Mouse (Mus musculus) hindbrain, embryonic 11.5 days (tissue): ENCODE results near the gene Itgb3bp. TPM values are rescaled to one million over a fixed set of nuclear protein-coding genes. Genes with fewer than 3 reads are reported as not detected.

Experiments used
- ATAC-seq: fragments of 200-750 bp; cut with Nextera tagmentation; 2 replicates; pipeline ENCODE4 v1.8.0; 2017; ENCODE audit warnings: mild to moderate bottlenecking, moderate TSS enrichment, moderate library complexity; ENCODE audit not compliant: low FRiP score
- DNase-seq: peaks from one replicate; pipeline ENCODE4 v3.0.0-alpha.2; 2015; ENCODE audit warnings: low spot score
- H3K27ac ChIP-seq: fragments of 300-500 bp; sonication (generic); 2 replicates; pipeline ENCODE4 v1.5.1; 2014; ENCODE audit warnings: mild to moderate bottlenecking, low read depth, low read length
- H3K27me3 ChIP-seq: fragments of 300-500 bp; sonication (generic); 2 replicates; pipeline ENCODE4 v1.6.1; 2014; ENCODE audit warnings: mild to moderate bottlenecking, low read length, moderate library complexity, mixed read lengths; ENCODE audit not compliant: control insufficient read depth, insufficient read depth
- H3K36me3 ChIP-seq: fragments of 300-500 bp; sonication (generic); 2 replicates; pipeline ENCODE4 v1.6.1; 2014; ENCODE audit warnings: mild to moderate bottlenecking, low read length, moderate library complexity, mixed read lengths; ENCODE audit not compliant: control insufficient read depth, insufficient read depth
- H3K4me1 ChIP-seq: fragments of 300-500 bp; sonication (generic); replicated peaks from 2 replicates; pipeline ENCODE4 v1.6.1; 2014; ENCODE audit warnings: low read length, mixed read lengths; ENCODE audit not compliant: control insufficient read depth, insufficient read depth
- H3K4me2 ChIP-seq: fragments of 300-500 bp; sonication (generic); replicated peaks from 2 replicates; pipeline ENCODE4 v1.6.1; 2014; ENCODE audit warnings: mild to moderate bottlenecking, low read depth, low read length
- H3K4me3 ChIP-seq: fragments of 300-500 bp; sonication (generic); 2 replicates; pipeline ENCODE4 v1.5.1; 2014; ENCODE audit warnings: low read depth, low read length
- H3K9ac ChIP-seq: fragments of 300-500 bp; sonication (generic); 2 replicates; pipeline ENCODE4 v1.6.1; 2014; ENCODE audit warnings: low read depth, low read length
- H3K9me3 ChIP-seq: fragments of 300-500 bp; sonication (generic); 2 replicates; pipeline ENCODE4 v1.6.1; 2016; ENCODE audit warnings: low read length; ENCODE audit not compliant: control insufficient read depth
- WGBS: fragments of 180-500 bp; shearing (Covaris S2); extraction: QIAGEN DNeasy Blood & Tissue Kit; methylation state at CpG from one replicate; pipeline ENCODE4 v1.1.7; 2014; 5-methylcytosine and 5-hydroxymethylcytosine counted together
- polyA plus RNA-seq: library from polyadenylated mRNA; unstranded; fragments of >200 nt; fragmentation: Nextera tagmentation; extraction: Ambion mirVana; gene quantifications from 2 replicates; pipeline ENCODE4 v1.2.1, GENCODE M21; 2014

Gene Itgb3bp
- polyA plus RNA-seq, 1 experiment from 2014 or later: 48.1 TPM

GRCm38 (mm10) chr4:99816697-99817460 is 112.7 kb downstream of the Itgb3bp start:
- Histone ChIP-seq H3K36me3 (no peaks in the 10 kb centered on the region), H3K27ac (no peak overlapping the region), H3K4me2 (no peak overlapping the region), H3K4me3 (no peak overlapping the region), H3K4me1 (no peaks in the 10 kb centered on the region), H3K27me3 (no peaks in the 10 kb centered on the region), H3K9me3 (no peaks in the 10 kb centered on the region), H3K9ac (no peak overlapping the region)
- 91% methylated on average over 7 of the region's 7 CpGs for WGBS
- no peak for DNase-seq
- ATAC-seq: no peak

- no peak overlapping the region for H3K4me3 ChIP-seq
- whole genome bisulfite sequencing: 96% methylated on average over 6 of the region's 6 CpGs
- no peak overlapping the region for H3K27ac ChIP-seq
- no peaks in the 10 kb centered on the region for H3K4me1 ChIP-seq
- H3K4me2 ChIP-seq: no peak overlapping the region
- H3K27me3 ChIP-seq: no peaks in the 10 kb centered on the region
- no peak overlapping the region for H3K9ac ChIP-seq
- no peaks in the 10 kb centered on the region for H3K9me3 ChIP-seq
- H3K36me3 ChIP-seq: no peaks in the 10 kb centered on the region
- DNase-seq (peak; percentile 1), ATAC-seq (no peak)
Observed at GRCm38 (mm10) chr4:99792365-99792764, 137.2 kb downstream of the Itgb3bp start.

- no peaks in the 10 kb centered on the region for H3K27me3 ChIP-seq
- H3K4me2 ChIP-seq: no peak overlapping the region
- no peaks in the 10 kb centered on the region for H3K36me3 ChIP-seq
- H3K4me3 ChIP-seq: no peak overlapping the region
- peak; percentile 5 for DNase-seq
- no peaks in the 10 kb centered on the region for H3K9me3 ChIP-seq
- no peak overlapping the region for H3K27ac ChIP-seq
- no peaks in the 10 kb centered on the region for H3K4me1 ChIP-seq
- H3K9ac ChIP-seq: no peak overlapping the region
- 29% methylated on average over 1 of the region's 1 CpGs for WGBS
- no peak for ATAC-seq
Observed at GRCm38 (mm10) chr4:99773041-99773440, 156.6 kb downstream of the Itgb3bp start.

- WGBS: 89% methylated on average over 5 of the region's 5 CpGs
- ATAC-seq (no peak), DNase-seq (no peak)
- Histone ChIP-seq H3K9ac (no peak overlapping the region), H3K4me1 (no peaks in the 10 kb centered on the region), H3K27ac (no peak overlapping the region), H3K27me3 (no peaks in the 10 kb centered on the region), H3K9me3 (no peaks in the 10 kb centered on the region), H3K36me3 (no peaks in the 10 kb centered on the region), H3K4me3 (no peak overlapping the region), H3K4me2 (no peak overlapping the region)
Observed at GRCm38 (mm10) chr4:99770555-99770954, 159.1 kb downstream of the Itgb3bp start.

GRCm38 (mm10) chr4:99766753-99767152 is 162.9 kb downstream of the Itgb3bp start:
- Histone ChIP-seq H3K4me2 (no peak overlapping the region), H3K4me1 (no peaks in the 10 kb centered on the region), H3K9me3 (no peaks in the 10 kb centered on the region), H3K9ac (no peak overlapping the region), H3K27me3 (no peaks in the 10 kb centered on the region), H3K4me3 (no peak overlapping the region), H3K27ac (no peak overlapping the region), H3K36me3 (no peaks in the 10 kb centered on the region)
- ATAC-seq (no peak), DNase-seq (peak; percentile 26)
- WGBS: 57% methylated on average over 1 of the region's 1 CpGs

- Histone ChIP-seq H3K4me2 (no peak overlapping the region), H3K27me3 (no peaks in the 10 kb centered on the region), H3K9ac (no peak overlapping the region), H3K4me3 (no peak overlapping the region), H3K9me3 (no peaks in the 10 kb centered on the region), H3K4me1 (no peaks in the 10 kb centered on the region), H3K27ac (no peak overlapping the region), H3K36me3 (no peaks in the 10 kb centered on the region)
- no peak for ATAC-seq
- DNase-seq: no peak
- 91% methylated on average over 5 of the region's 5 CpGs for WGBS
Observed at GRCm38 (mm10) chr4:99766303-99766702, 163.3 kb downstream of the Itgb3bp start.

- ATAC-seq (no peak), DNase-seq (no peak)
- Histone ChIP-seq H3K9me3 (no peaks in the 10 kb centered on the region), H3K27me3 (no peaks in the 10 kb centered on the region), H3K36me3 (no peaks in the 10 kb centered on the region), H3K9ac (no peak overlapping the region), H3K4me3 (no peak overlapping the region), H3K4me2 (no peak overlapping the region), H3K4me1 (no peaks in the 10 kb centered on the region), H3K27ac (no peak overlapping the region)
- WGBS: 91% methylated on average over 5 of the region's 5 CpGs
Observed at GRCm38 (mm10) chr4:99752426-99752825, 177.2 kb downstream of the Itgb3bp start.

- H3K4me1 ChIP-seq: no peaks in the 10 kb centered on the region
- H3K36me3 ChIP-seq: no peaks in the 10 kb centered on the region
- 59% methylated on average over 7 of the region's 7 CpGs for WGBS
- H3K27ac ChIP-seq: no peak overlapping the region
- H3K27me3 ChIP-seq: no peaks in the 10 kb centered on the region
- H3K9me3 ChIP-seq: no peaks in the 10 kb centered on the region
- H3K4me3 ChIP-seq: no peak overlapping the region
- DNase-seq (peak; percentile 30), ATAC-seq (no peak)
- H3K4me2 ChIP-seq: no peak overlapping the region
- no peak overlapping the region for H3K9ac ChIP-seq
Observed at GRCm38 (mm10) chr4:99739836-99740235, 189.8 kb downstream of the Itgb3bp start.

- H3K36me3 ChIP-seq: peaks cover 6% of the 10 kb centered on the region; the same call in 1 of the 2 replicates
Observed at GRCm38 (mm10) chr4:99725914-99726451, 203.6 kb downstream of the Itgb3bp start.

More at GRCm38 (mm10) chr4:99725914-99726451, 203.6 kb downstream of the Itgb3bp start:
- Histone ChIP-seq H3K9me3 (no peaks in the 10 kb centered on the region), H3K9ac (no peak overlapping the region), H3K27ac (no peak overlapping the region), H3K4me1 (no peaks in the 10 kb centered on the region), H3K4me3 (no peak overlapping the region), H3K27me3 (no peaks in the 10 kb centered on the region), H3K4me2 (no peak overlapping the region)
- no peak for DNase-seq
- no peak for ATAC-seq
- 90% methylated on average over 8 of the region's 8 CpGs for WGBS
